Mouse (Mus musculus): ENCODE data around the gene Olfr1102. TPM values are rescaled to one million over a fixed set of nuclear protein-coding genes. Genes with fewer than 3 reads are reported as not detected.

Gene Olfr1102
- total and polyA plus RNA-seq, 3 experiments: not detected

DNA sequence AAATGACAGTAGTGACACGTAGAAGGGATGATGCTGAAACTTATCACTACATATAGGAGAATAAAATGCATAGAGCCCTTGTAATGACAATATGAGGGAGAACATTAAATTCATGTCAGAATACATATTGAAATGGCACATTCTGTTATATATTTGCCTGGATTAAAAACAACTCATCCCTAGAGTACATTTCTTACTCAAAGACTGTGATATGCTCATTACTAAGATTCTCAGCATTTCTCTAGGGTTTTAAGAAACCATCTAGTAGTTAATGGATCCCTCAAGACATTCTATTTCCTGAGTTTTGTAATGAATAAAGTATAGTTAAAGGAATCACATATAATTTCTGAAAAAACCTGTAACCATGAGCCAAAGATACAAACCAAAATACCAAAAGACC lies 54.0 kb downstream of the Olfr1102 start, which contains the start of gene Olfr1106:
Olfr1106 (minus strand) TSS at position 101 of the 400 bp plus-strand sequence.
- Histone ChIP-seq H3K36me3 (ENCODE audit: control insufficient read depth, insufficient read depth, low read length) (no peaks in the 10 kb centered on the region), H3K4me1 (ENCODE audit: control insufficient read depth, insufficient read depth, low read length) (no peaks in the 10 kb centered on the region), H3K4me3 (no peak within 1 kb of the TSS), H3K27ac (no peak within 1 kb of the TSS), H3K79me2 (replicated peaks; ENCODE audit: control insufficient read depth, insufficient read depth, low read length) (no peaks in the 10 kb centered on the region), H3K9ac (ENCODE audit: low read depth, low read length) (no peak within 1 kb of the TSS), H3K27me3 (ENCODE audit: control insufficient read depth, insufficient read depth, low read length) (no peaks in the 10 kb centered on the region)
- no peak for DNase-seq
- 57% methylated on average over 1 of the region's 1 CpGs for WGBS
- intact Hi-C loops (cut with DNase I): no loop called here
- TF ChIP-seq EP300 (IDR thresholded peaks at IDR 0.05; ENCODE audit: insufficient read depth, low read depth, low read length) (no peak), CTCF (IDR thresholded peaks at IDR 0.05) (no peak), POLR2A (IDR thresholded peaks at IDR 0.05; ENCODE audit: insufficient read depth, low read depth, low read length) (no peak)

Other genes with a start within 250 kb of the Olfr1102 start
- not detected for gene Olfr1090, start 239.4 kb upstream of the Olfr1102 start, total RNA-seq (2021)
- gene Olfr1090, start 239.4 kb upstream of the Olfr1102 start, polyA plus RNA-seq (2012; rRNA removed): not detected in 2 replicates
- gene Olfr1093, start 215.9 kb upstream of the Olfr1102 start, total RNA-seq (2021): not detected
- gene Olfr1093, start 215.9 kb upstream of the Olfr1102 start, polyA plus RNA-seq (2012; rRNA removed): not detected in 2 replicates
- not detected for gene Olfr141, start 188.4 kb upstream of the Olfr1102 start, total RNA-seq (2021)
- not detected in 2 replicates for gene Olfr141, start 188.4 kb upstream of the Olfr1102 start, polyA plus RNA-seq (2012; rRNA removed)
- not detected for gene Olfr1094, start 173.7 kb upstream of the Olfr1102 start, total RNA-seq (2021)
- not detected in 2 replicates for gene Olfr1094, start 173.7 kb upstream of the Olfr1102 start, polyA plus RNA-seq (2012; rRNA removed)
- gene Olfr1095, start 146.7 kb upstream of the Olfr1102 start, total RNA-seq (2021): not detected
- gene Olfr1095, start 146.7 kb upstream of the Olfr1102 start, polyA plus RNA-seq (2012; rRNA removed): not detected in 2 replicates
- gene Gm13723, start 123.6 kb upstream of the Olfr1102 start, total RNA-seq (2021): not detected
- not detected in 2 replicates for gene Gm13723, start 123.6 kb upstream of the Olfr1102 start, polyA plus RNA-seq (2012; rRNA removed)
- not detected for gene Olfr1097, start 106.2 kb upstream of the Olfr1102 start, total RNA-seq (2021)
- gene Olfr1097, start 106.2 kb upstream of the Olfr1102 start, polyA plus RNA-seq (2012; rRNA removed): not detected in 2 replicates
- not detected for gene Olfr1098, start 73.9 kb upstream of the Olfr1102 start, total RNA-seq (2021)
- not detected in 2 replicates for gene Olfr1098, start 73.9 kb upstream of the Olfr1102 start, polyA plus RNA-seq (2012; rRNA removed)
- gene Olfr1099, start 37.7 kb upstream of the Olfr1102 start, total RNA-seq (2021): not detected
- gene Olfr1099, start 37.7 kb upstream of the Olfr1102 start, polyA plus RNA-seq (2012; rRNA removed): not detected in 2 replicates
- gene Olfr1100, start 18.4 kb upstream of the Olfr1102 start, total RNA-seq (2021): not detected
- not detected in 2 replicates for gene Olfr1100, start 18.4 kb upstream of the Olfr1102 start, polyA plus RNA-seq (2012; rRNA removed)
- gene Olfr1101, start 7.2 kb upstream of the Olfr1102 start, total RNA-seq (2021): not detected
- not detected in 2 replicates for gene Olfr1101, start 7.2 kb upstream of the Olfr1102 start, polyA plus RNA-seq (2012; rRNA removed)
- not detected for gene Olfr1104, start 28.7 kb downstream of the Olfr1102 start, total RNA-seq (2021)
- gene Olfr1104, start 28.7 kb downstream of the Olfr1102 start, polyA plus RNA-seq (2012; rRNA removed): not detected in 2 replicates
- gene Olfr1105, start 38.1 kb downstream of the Olfr1102 start, total RNA-seq (2021): not detected
- not detected in 2 replicates for gene Olfr1105, start 38.1 kb downstream of the Olfr1102 start, polyA plus RNA-seq (2012; rRNA removed)
- gene Olfr1106, start 53.9 kb downstream of the Olfr1102 start, total RNA-seq (2021): not detected
- gene Olfr1106, start 53.9 kb downstream of the Olfr1102 start, polyA plus RNA-seq (2012; rRNA removed): not detected in 2 replicates
- gene Olfr1107, start 77.4 kb downstream of the Olfr1102 start, total RNA-seq (2021): not detected
- gene Olfr1107, start 77.4 kb downstream of the Olfr1102 start, polyA plus RNA-seq (2012; rRNA removed): not detected in 2 replicates
- not detected for gene Olfr1109, start 97.6 kb downstream of the Olfr1102 start, total RNA-seq (2021)
- not detected in 2 replicates for gene Olfr1109, start 97.6 kb downstream of the Olfr1102 start, polyA plus RNA-seq (2012; rRNA removed)
- not detected for gene Olfr259, start 116.2 kb downstream of the Olfr1102 start, total RNA-seq (2021)
- not detected in 2 replicates for gene Olfr259, start 116.2 kb downstream of the Olfr1102 start, polyA plus RNA-seq (2012; rRNA removed)
- not detected for gene Olfr1110, start 141.9 kb downstream of the Olfr1102 start, total RNA-seq (2021)
- gene Olfr1110, start 141.9 kb downstream of the Olfr1102 start, polyA plus RNA-seq (2012; rRNA removed): not detected in 2 replicates
- not detected for gene Olfr1111, start 154.2 kb downstream of the Olfr1102 start, total RNA-seq (2021)
- gene Olfr1111, start 154.2 kb downstream of the Olfr1102 start, polyA plus RNA-seq (2012; rRNA removed): not detected in 2 replicates
- gene Olfr1112, start 189.4 kb downstream of the Olfr1102 start, total RNA-seq (2021): not detected
- gene Olfr1112, start 189.4 kb downstream of the Olfr1102 start, polyA plus RNA-seq (2012; rRNA removed): not detected in 2 replicates
- gene Olfr1113, start 210.6 kb downstream of the Olfr1102 start, total RNA-seq (2021): not detected
- not detected in 2 replicates for gene Olfr1113, start 210.6 kb downstream of the Olfr1102 start, polyA plus RNA-seq (2012; rRNA removed)
- gene Olfr1115, start 249.6 kb downstream of the Olfr1102 start, total RNA-seq (2021): not detected
- not detected in 2 replicates for gene Olfr1115, start 249.6 kb downstream of the Olfr1102 start, polyA plus RNA-seq (2012; rRNA removed)